Mouse (Mus musculus) lung, adult 2 months (tissue): Measurements from ENCODE around the gene Pou5f1.

Source experiments
- CTCF ChIP-seq: fragments of 200-500 bp; IDR thresholded peaks from 2 replicates; pipeline ENCODE4 v1.5.1; 2011; ENCODE audit warnings: mild to moderate bottlenecking, low read length, control low read depth; ENCODE audit not compliant: insufficient read depth
- POLR2A ChIP-seq: fragments of 200-500 bp; IDR thresholded peaks from 2 replicates; pipeline ENCODE4 v1.6.1; 2011; ENCODE audit warnings: low read depth, mild to moderate bottlenecking, control low read depth, low read length, borderline replicate concordance; ENCODE audit errors: extremely low read depth

- TF ChIP-seq CTCF (no peak), POLR2A (no peak)
Measured at GRCm38 (mm10) chr17:35506881-35507280, 1.1 kb downstream of the Pou5f1 start.
